Mouse (Mus musculus): ENCODE results near the gene Xpo5. TPM values are rescaled to one million over a fixed set of nuclear protein-coding genes. Genes with fewer than 3 reads are reported as not detected.

Xpo5 gene
- total and polyA plus RNA-seq, 3 experiments, result 47.5 to 93.4 (median 82.7) TPM

DNA sequence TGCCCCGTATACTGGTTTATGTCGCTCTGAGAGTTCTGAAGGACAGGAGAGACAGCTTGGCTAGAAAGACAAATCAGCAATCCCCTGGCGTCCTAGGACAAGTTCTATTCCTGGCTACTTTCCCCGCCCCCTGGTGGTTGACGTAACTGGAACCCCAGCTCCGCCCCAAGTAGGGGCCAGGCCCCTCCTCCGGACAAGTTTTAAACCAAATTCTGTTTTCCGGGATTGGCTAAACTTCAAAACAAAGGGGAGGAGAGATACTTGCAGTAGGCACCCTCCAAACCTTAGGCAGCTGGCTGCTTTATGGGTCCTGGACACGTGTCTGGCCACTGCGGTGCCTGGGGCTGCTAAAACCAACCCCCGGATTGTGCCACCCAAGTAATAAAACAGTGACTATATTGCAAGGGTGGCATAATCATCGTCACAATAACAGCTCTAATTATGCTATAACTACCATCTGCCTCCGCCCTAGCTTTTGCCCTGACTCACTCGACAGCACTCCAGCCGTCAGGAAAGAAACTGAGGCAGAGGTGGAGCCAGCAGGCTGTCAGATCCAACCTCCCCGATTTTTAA lies 42.4 kb upstream of the Xpo5 start (continued):
- TF ChIP-seq E2F4 (IDR thresholded peaks at IDR 0.05; ENCODE audit: borderline replicate concordance, low read depth, low read length) (no peak), MAFK (IDR thresholded peaks at IDR 0.05; ENCODE audit: borderline replicate concordance, low read depth, low read length) (no peak)

DNA sequence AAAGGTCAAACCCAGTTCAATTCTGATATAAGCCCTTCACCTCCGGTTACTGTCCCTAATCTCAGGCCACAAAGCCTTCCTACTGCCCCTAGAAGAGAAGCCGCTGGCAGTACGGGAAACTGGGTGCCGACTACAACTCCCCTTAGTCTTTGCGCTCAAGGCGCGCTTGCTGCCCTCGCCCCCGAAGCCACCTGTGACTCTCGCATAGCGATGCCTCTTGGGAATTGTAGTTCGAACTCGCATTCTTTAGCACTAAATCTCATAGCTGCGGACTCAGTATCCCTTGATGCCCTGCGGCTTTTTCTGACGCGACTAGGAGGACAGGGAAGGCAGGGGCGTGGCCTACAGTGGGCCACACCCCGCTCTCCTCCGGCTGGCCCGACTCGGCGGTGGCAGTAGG lies 41.9 kb upstream of the Xpo5 start, which contains the start of gene Gtpbp2:
Gene Gtpbp2 (plus strand): TSS at position 347 of the 400 bp plus-strand sequence.
- Histone ChIP-seq H3K9ac (ENCODE audit: control insufficient read depth, low read depth, low read length, poor library complexity, severe bottlenecking) (peak within 1 kb of the TSS; percentile 83), H3K9me3 (replicated peaks; ENCODE audit: insufficient read depth, low read length) (no peaks in the 10 kb centered on the region), H3K79me2 (ENCODE audit: control insufficient read depth, insufficient read depth, low read length, poor library complexity) (peaks cover 9% of the 10 kb centered on the region), H3K4me3 (ENCODE audit: control insufficient read depth in 1 of 2, insufficient read depth in 1 of 2, low read depth in 2 of 2, low read length in 2 of 2) (peak within 1 kb of the TSS; percentile 80 to 84), H3K27me3 (ENCODE audit: control insufficient read depth in 1 of 2, insufficient read depth in 2 of 2, low read length in 2 of 2) (no peaks in the 10 kb centered on the region), H3K27ac (ENCODE audit: control insufficient read depth, low read depth, low read length) (peak within 1 kb of the TSS; percentile 88), H3K36me3 (ENCODE audit: control insufficient read depth in 1 of 2, insufficient read depth in 2 of 2, low read length in 2 of 2) (peaks cover 0 to 27% of the 10 kb centered on the region in 2 experiments; a peak in 3 of 4 replicates), H3K4me1 (ENCODE audit: control insufficient read depth in 1 of 2, insufficient read depth in 2 of 2, low read length in 2 of 2) (peaks cover 18 to 41% of the 10 kb centered on the region in 2 experiments; a peak in 3 of 4 replicates)
- TF ChIP-seq BHLHE40 (IDR thresholded peaks at IDR 0.05; ENCODE audit: borderline replicate concordance, low read depth, low read length), result no peak
- peak; percentile 67; the same call in 1 of the 2 replicates for TF ChIP-seq E2F4 (IDR thresholded peaks at IDR 0.05; ENCODE audit: borderline replicate concordance, low read depth, low read length)
- TF ChIP-seq CTCF (IDR thresholded peaks at IDR 0.05 in 2 of 3, conservative IDR thresholded peaks at IDR 0.05 in 1 of 3; ENCODE audit: control insufficient read depth in 1 of 3, insufficient read depth in 1 of 3, low read depth in 2 of 3, low read length in 3 of 3, poor library complexity in 1 of 3, severe bottlenecking in 1 of 3), result no peak
- peak; percentile 65; the same call in 1 of the 2 replicates for TF ChIP-seq MYC (IDR thresholded peaks at IDR 0.05; ENCODE audit: low read depth, low read length)
- peak; percentile 96 for TF ChIP-seq HCFC1 (IDR thresholded peaks at IDR 0.05; ENCODE audit: low read depth, low read length)
- TF ChIP-seq RCOR1 (IDR thresholded peaks at IDR 0.05; ENCODE audit: low read depth, low read length), result no peak
- peak; percentile 81 for TF ChIP-seq USF1 (IDR thresholded peaks at IDR 0.05; ENCODE audit: low read depth, low read length)
- no peak for TF ChIP-seq POLR2AphosphoS2 (IDR thresholded peaks at IDR 0.05; ENCODE audit: low read length)
- no peak for TF ChIP-seq CHD1 (IDR thresholded peaks at IDR 0.05; ENCODE audit: low read depth, low read length)
- peak; percentile 96 for TF ChIP-seq MAZ (IDR thresholded peaks at IDR 0.05; ENCODE audit: low read depth, low read length)
- TF ChIP-seq TBP (IDR thresholded peaks at IDR 0.05; ENCODE audit: low read depth, low read length), result peak; percentile 36; the same call in 1 of the 2 replicates
- TF ChIP-seq ETS1 (IDR thresholded peaks at IDR 0.05; ENCODE audit: low read depth, low read length), result 0 out of 2 replicates have a peak, but pooled peaks have one; percentile 35
- TF ChIP-seq MYB (IDR thresholded peaks at IDR 0.05; ENCODE audit: low read depth, low read length), result no peak
- peak; percentile 42 for TF ChIP-seq NELFE (IDR thresholded peaks at IDR 0.05; ENCODE audit: low read depth, low read length)
- TF ChIP-seq MAFK (IDR thresholded peaks at IDR 0.05; ENCODE audit: borderline replicate concordance, low read depth, low read length), result no peak
- TF ChIP-seq ELF1 (IDR thresholded peaks at IDR 0.05; ENCODE audit: low read depth, low read length), result peak; percentile 85
- TF ChIP-seq ZKSCAN1 (IDR thresholded peaks at IDR 0.05; ENCODE audit: low read depth, low read length), result no peak
- peak; percentile 79 for TF ChIP-seq SIN3A (IDR thresholded peaks at IDR 0.05; ENCODE audit: low read length)
- no peak for TF ChIP-seq TCF12 (IDR thresholded peaks at IDR 0.05; ENCODE audit: low read depth, low read length)
- peak; percentile 99 for TF ChIP-seq KAT2A (conservative IDR thresholded peaks at IDR 0.05; ENCODE audit: low read depth, low read length)
- TF ChIP-seq NRF1 (IDR thresholded peaks at IDR 0.05; ENCODE audit: insufficient read depth, low read depth, low read length, poor library complexity, severe bottlenecking), result peak; percentile 46; the same call in 1 of the 2 replicates
- no peak for TF ChIP-seq ZC3H11A (IDR thresholded peaks at IDR 0.05; ENCODE audit: low read depth, low read length)
- no peak for TF ChIP-seq ZMIZ1 (IDR thresholded peaks at IDR 0.05; ENCODE audit: low read depth, low read length)
- TF ChIP-seq POLR2A (IDR thresholded peaks at IDR 0.05; ENCODE audit: control insufficient read depth in 1 of 2, insufficient read depth in 1 of 2, low read depth in 1 of 2, low read length in 2 of 2, poor library complexity in 1 of 2), result 0 out of 4 replicates have a peak, but pooled peaks of 1 of the 2 experiments have one; percentile 14
- no peak for TF ChIP-seq MEF2A (IDR thresholded peaks at IDR 0.05; ENCODE audit: extremely low read depth, insufficient replicate concordance, low read depth, low read length, poor library complexity, severe bottlenecking)
- peak; percentile 89 for TF ChIP-seq CHD2 (IDR thresholded peaks at IDR 0.05; ENCODE audit: low read length)
- peak; percentile 99 for DNase-seq (ENCODE audit: low read depth, low spot score)

Measured in MEL (cell line).